Mouse (Mus musculus): ENCODE measurements around the gene Dzip3. TPM values are rescaled to one million over a fixed set of nuclear protein-coding genes. Genes with fewer than 3 reads are reported as not detected.

Gene Dzip3
- polyA plus RNA-seq, 1 experiment from 2014 or later: 48.2 TPM

- H3K9me3 ChIP-seq: no peaks in the 10 kb centered on the region
- peaks cover 26% of the 10 kb centered on the region for H3K36me3 ChIP-seq
- H3K4me2 ChIP-seq: no peak overlapping the region
- H3K4me1 ChIP-seq (replicated peaks): no peaks in the 10 kb centered on the region
- ATAC-seq (ENCODE audit: low read depth): no peak
- H3K27ac ChIP-seq (replicated peaks): no peak overlapping the region
- H3K9ac ChIP-seq: no peak overlapping the region
- no peak overlapping the region for H3K4me3 ChIP-seq
- no peaks in the 10 kb centered on the region for H3K27me3 ChIP-seq
Measured at GRCm38 (mm10) chr16:48979965-48980364, 14.0 kb downstream of the Dzip3 start.

GRCm38 (mm10) chr16:48973548-48973947 is 20.4 kb downstream of the Dzip3 start:
- Histone ChIP-seq H3K4me2 (no peak overlapping the region), H3K27ac (replicated peaks) (no peak overlapping the region), H3K9me3 (no peaks in the 10 kb centered on the region), H3K27me3 (no peaks in the 10 kb centered on the region), H3K4me3 (no peak overlapping the region), H3K4me1 (replicated peaks) (no peaks in the 10 kb centered on the region), H3K36me3 (peaks cover 31% of the 10 kb centered on the region), H3K9ac (no peak overlapping the region)
- 93% methylated on average over 1 of the region's 1 CpGs for WGBS
- no peak for ATAC-seq (ENCODE audit: low read depth)

DNA sequence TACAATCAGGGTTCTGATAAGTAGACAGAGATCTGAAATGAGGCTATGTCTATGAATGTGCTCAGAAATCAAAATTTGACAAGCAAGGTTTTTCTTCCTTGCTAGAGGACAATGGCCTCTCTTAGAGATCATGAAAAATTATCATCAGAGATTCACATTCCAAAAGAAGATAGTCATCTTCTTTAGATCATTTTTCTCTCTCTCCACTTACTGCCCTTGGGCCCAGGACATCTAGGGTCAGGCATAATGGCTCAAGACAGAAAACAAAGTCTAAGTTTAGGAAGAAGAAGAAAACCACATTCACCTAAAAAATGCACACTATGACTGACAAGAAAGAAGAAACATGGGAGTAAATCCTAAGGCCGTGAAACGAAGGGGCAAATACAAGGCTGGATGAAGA is 21.0 kb downstream of the Dzip3 start:
- no peak for ATAC-seq (ENCODE audit: low read depth)
- no peaks in the 10 kb centered on the region for H3K27me3 ChIP-seq
- no peak overlapping the region for H3K9ac ChIP-seq
- H3K4me1 ChIP-seq (replicated peaks): no peaks in the 10 kb centered on the region
- no peak overlapping the region for H3K4me3 ChIP-seq
- H3K9me3 ChIP-seq: no peaks in the 10 kb centered on the region
- no peak overlapping the region for H3K4me2 ChIP-seq
- 89% methylated on average over 2 of the region's 2 CpGs for WGBS
- H3K36me3 ChIP-seq: peaks cover 25% of the 10 kb centered on the region
- no peak overlapping the region for H3K27ac ChIP-seq (replicated peaks)

- H3K9me3 ChIP-seq: no peaks in the 10 kb centered on the region
- no peak overlapping the region for H3K4me2 ChIP-seq
- no peak overlapping the region for H3K27ac ChIP-seq (replicated peaks)
- H3K9ac ChIP-seq: no peak overlapping the region
- peaks cover 34% of the 10 kb centered on the region for H3K36me3 ChIP-seq
- 88% methylated on average over 1 of the region's 1 CpGs for WGBS
- no peaks in the 10 kb centered on the region for H3K27me3 ChIP-seq
- H3K4me1 ChIP-seq (replicated peaks): no peaks in the 10 kb centered on the region
- H3K4me3 ChIP-seq: no peak overlapping the region
- ATAC-seq (ENCODE audit: low read depth): no peak
Measured at GRCm38 (mm10) chr16:48941805-48942204, 52.2 kb downstream of the Dzip3 start.

GRCm38 (mm10) chr16:48923724-48924123 is 70.2 kb downstream of the Dzip3 start:
- no peaks in the 10 kb centered on the region for H3K4me1 ChIP-seq (replicated peaks)
- peaks cover 50% of the 10 kb centered on the region for H3K36me3 ChIP-seq
- ATAC-seq (ENCODE audit: low read depth): no peak
- H3K9me3 ChIP-seq: no peaks in the 10 kb centered on the region
- H3K27ac ChIP-seq (replicated peaks): no peak overlapping the region
- no peak overlapping the region for H3K4me3 ChIP-seq
- no peak overlapping the region for H3K9ac ChIP-seq
- WGBS: 86% methylated on average over 1 of the region's 1 CpGs
- no peak overlapping the region for H3K4me2 ChIP-seq
- H3K27me3 ChIP-seq: no peaks in the 10 kb centered on the region

DNA sequence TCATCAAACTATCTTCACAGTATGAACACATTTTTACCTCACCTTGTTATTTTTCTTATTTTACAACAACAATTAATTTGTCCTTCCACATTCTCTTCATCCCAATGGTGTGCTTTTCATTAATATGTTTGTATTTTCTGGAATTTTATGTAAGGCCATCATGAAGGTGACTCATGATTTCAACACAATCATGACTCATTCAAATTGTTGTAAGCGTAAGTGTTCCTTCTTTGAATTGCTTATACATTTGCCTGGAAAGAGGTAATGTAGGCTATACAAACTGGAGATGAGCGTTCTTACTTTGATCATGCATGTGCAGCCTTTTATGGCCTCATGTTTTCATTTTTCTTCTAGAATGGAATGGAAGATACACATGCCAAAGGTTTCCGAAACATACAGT is 80.8 kb downstream of the Dzip3 start:
- WGBS: 93% methylated on average over 3 of the region's 3 CpGs

DNA sequence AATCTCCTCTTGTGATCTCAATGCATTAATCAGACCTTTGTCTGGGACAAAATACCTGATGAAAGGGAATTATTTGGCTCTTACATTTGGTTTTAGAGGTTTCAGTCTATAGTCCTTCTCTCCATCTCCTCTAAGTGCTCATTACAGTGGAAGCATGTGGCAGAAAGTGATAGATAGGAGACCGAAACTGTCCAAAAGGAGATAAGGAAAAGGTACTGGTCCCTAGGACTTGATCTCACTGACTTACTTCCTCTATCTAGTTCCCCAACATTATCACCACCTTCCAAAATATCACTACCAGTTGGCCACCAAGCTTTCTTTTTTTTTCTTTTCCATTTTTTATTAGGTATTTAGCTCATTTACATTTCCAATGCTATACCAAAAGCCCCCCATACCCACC is 82.8 kb downstream of the Dzip3 start:
- Histone ChIP-seq H3K27me3 (no peaks in the 10 kb centered on the region), H3K27ac (replicated peaks) (no peak overlapping the region), H3K4me2 (no peak overlapping the region), H3K4me1 (replicated peaks) (no peaks in the 10 kb centered on the region), H3K36me3 (no peaks in the 10 kb centered on the region), H3K9me3 (no peaks in the 10 kb centered on the region), H3K9ac (no peak overlapping the region), H3K4me3 (no peak overlapping the region)
- 96% methylated on average over 1 of the region's 1 CpGs for WGBS
- no peak for ATAC-seq (ENCODE audit: low read depth)

More for the DNA sequence above, 80.8 kb downstream of the Dzip3 start:
- H3K4me2 ChIP-seq: no peak overlapping the region
- no peak overlapping the region for H3K9ac ChIP-seq
- no peaks in the 10 kb centered on the region for H3K4me1 ChIP-seq (replicated peaks)
- H3K27ac ChIP-seq (replicated peaks): no peak overlapping the region
- no peaks in the 10 kb centered on the region for H3K27me3 ChIP-seq
- ATAC-seq (ENCODE audit: low read depth): no peak
- no peaks in the 10 kb centered on the region for H3K9me3 ChIP-seq
- H3K4me3 ChIP-seq: no peak overlapping the region
- H3K36me3 ChIP-seq: no peaks in the 10 kb centered on the region

DNA sequence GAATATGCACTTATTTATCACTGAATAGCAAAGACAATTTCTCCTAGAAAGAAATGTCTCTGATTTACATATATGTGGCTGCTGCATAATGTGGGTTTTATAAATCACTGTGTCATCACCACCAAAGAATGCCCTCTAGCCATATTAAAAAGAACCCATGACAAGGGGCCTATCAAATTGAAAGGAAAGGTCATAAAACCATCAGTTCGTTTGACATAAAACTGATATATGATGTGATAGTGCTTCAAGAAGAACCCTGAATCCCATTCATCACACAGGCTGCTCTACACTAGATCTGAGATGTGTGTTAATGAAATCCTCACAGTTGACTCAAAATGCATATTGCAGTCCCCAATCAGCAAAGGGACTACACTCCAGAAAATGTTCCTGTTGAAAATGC is 94.1 kb downstream of the Dzip3 start:
- no peaks in the 10 kb centered on the region for H3K27me3 ChIP-seq
- no peak overlapping the region for H3K4me2 ChIP-seq
- no peak overlapping the region for H3K9ac ChIP-seq
- no peak overlapping the region for H3K4me3 ChIP-seq
- H3K4me1 ChIP-seq (replicated peaks): no peaks in the 10 kb centered on the region
- 48% methylated on average over 1 of the region's 1 CpGs for WGBS
- peak; percentile 43; the same call in 1 of the 2 replicates for ATAC-seq (ENCODE audit: low read depth)
- no peak overlapping the region for H3K27ac ChIP-seq (replicated peaks)
- H3K9me3 ChIP-seq: no peaks in the 10 kb centered on the region
- no peaks in the 10 kb centered on the region for H3K36me3 ChIP-seq

DNA sequence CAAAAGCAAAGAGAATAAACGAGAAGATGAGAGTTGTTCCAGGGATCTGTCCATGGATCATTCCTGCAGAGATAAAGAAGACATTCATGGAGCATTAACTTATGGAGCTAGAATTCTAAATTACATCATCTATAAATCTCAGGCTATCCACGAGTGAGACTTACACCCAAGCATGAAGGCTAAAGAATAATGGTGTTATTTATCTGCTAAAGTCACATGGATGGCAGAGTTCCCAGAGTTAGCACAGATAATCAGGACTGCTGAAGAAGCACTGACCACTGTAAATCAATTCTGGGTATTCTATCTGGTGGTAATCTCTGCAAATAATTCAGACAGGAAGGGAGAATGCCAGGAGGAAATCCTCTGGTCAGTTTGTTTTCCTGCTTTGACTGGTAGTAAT is 103.2 kb downstream of the Dzip3 start:
- Histone ChIP-seq H3K9me3 (0 out of 2 replicates have a peak, but pooled peaks cover 5% of the 10 kb centered on the region), H3K4me3 (no peak overlapping the region), H3K27ac (replicated peaks) (no peak overlapping the region), H3K9ac (no peak overlapping the region), H3K4me1 (replicated peaks) (no peaks in the 10 kb centered on the region), H3K27me3 (no peaks in the 10 kb centered on the region), H3K4me2 (no peak overlapping the region), H3K36me3 (no peaks in the 10 kb centered on the region)
- 42% methylated on average over 2 of the region's 2 CpGs for WGBS
- ATAC-seq (ENCODE audit: low read depth): no peak

Other genes with a start within 250 kb of the Dzip3 start
- not detected in 2 replicates for gene Trat1, start 222.1 kb downstream of the Dzip3 start, polyA plus RNA-seq (2015; fragmentation: Nextera tagmentation; extraction: Ambion mirVana)
- not detected in 2 replicates for gene Retnlb, start 177.3 kb downstream of the Dzip3 start, polyA plus RNA-seq (2015; fragmentation: Nextera tagmentation; extraction: Ambion mirVana)
- gene Retnla, start 151.6 kb downstream of the Dzip3 start, polyA plus RNA-seq (2015; fragmentation: Nextera tagmentation; extraction: Ambion mirVana): not detected in 2 replicates
- gene Retnlg, start 121.5 kb downstream of the Dzip3 start, polyA plus RNA-seq (2015; fragmentation: Nextera tagmentation; extraction: Ambion mirVana): 0.47 TPM in 1 of 2 replicates, not detected in the other
- 6.2 and 7.3 TPM in 2 replicates for gene Cip2a, start within 50 bp of the Dzip3 start, polyA plus RNA-seq (2015; fragmentation: Nextera tagmentation; extraction: Ambion mirVana)
- 0.06 TPM in 2 replicates for gene Myh15, start 63.3 kb upstream of the Dzip3 start, polyA plus RNA-seq (2015; fragmentation: Nextera tagmentation; extraction: Ambion mirVana)